Mouse (Mus musculus): ENCODE results near the gene Fam53b. TPM values are rescaled to one million over a fixed set of nuclear protein-coding genes. Genes with fewer than 3 reads are reported as not detected.

The Fam53b gene
- polyA plus RNA-seq, 1 experiment from 2014 or later, result 25.5 TPM

GRCm38 (mm10) chr7:132732136-132732789 lies 81.4 kb downstream of the Fam53b start:
- Histone ChIP-seq H3K4me2 (no peak overlapping the region), H3K9me3 (replicated peaks) (no peaks in the 10 kb centered on the region), H3K4me1 (replicated peaks) (peaks cover 80% of the 10 kb centered on the region), H3K27me3 (no peaks in the 10 kb centered on the region), H3K4me3 (replicated peaks) (no peak overlapping the region), H3K27ac (replicated peaks) (no peak overlapping the region), H3K9ac (no peak overlapping the region), H3K36me3 (replicated peaks) (peaks cover 91% of the 10 kb centered on the region)
- 89% methylated on average over 6 of the region's 6 CpGs for WGBS (ENCODE audit: insufficient replicate concordance)
- no peak for ATAC-seq (ENCODE audit: insufficient read depth)

GRCm38 (mm10) chr7:132731558-132731957 lies 82.1 kb downstream of the Fam53b start:
- Histone ChIP-seq H3K9ac (no peak overlapping the region), H3K27ac (replicated peaks) (no peak overlapping the region), H3K9me3 (replicated peaks) (no peaks in the 10 kb centered on the region), H3K27me3 (no peaks in the 10 kb centered on the region), H3K36me3 (replicated peaks) (peaks cover 91% of the 10 kb centered on the region), H3K4me2 (no peak overlapping the region), H3K4me3 (replicated peaks) (no peak overlapping the region), H3K4me1 (replicated peaks) (peaks cover 80% of the 10 kb centered on the region)
- no peak for ATAC-seq (ENCODE audit: insufficient read depth)
- WGBS (ENCODE audit: insufficient replicate concordance), result 87% methylated on average over 6 of the region's 6 CpGs

GRCm38 (mm10) chr7:132730510-132730909 lies 83.2 kb downstream of the Fam53b start:
- ATAC-seq (ENCODE audit: insufficient read depth), result no peak
- 85% methylated on average over 7 of the region's 7 CpGs for WGBS (ENCODE audit: insufficient replicate concordance)
- Histone ChIP-seq H3K9ac (no peak overlapping the region), H3K4me2 (no peak overlapping the region), H3K27ac (replicated peaks) (no peak overlapping the region), H3K36me3 (replicated peaks) (peaks cover 87% of the 10 kb centered on the region), H3K4me3 (replicated peaks) (no peak overlapping the region), H3K4me1 (replicated peaks) (peaks cover 70% of the 10 kb centered on the region), H3K27me3 (no peaks in the 10 kb centered on the region), H3K9me3 (replicated peaks) (no peaks in the 10 kb centered on the region)

- Histone ChIP-seq H3K4me2 (no peak overlapping the region; the same call in 1 of the 2 replicates), H3K9ac (no peak overlapping the region), H3K4me3 (replicated peaks) (no peak overlapping the region), H3K27me3 (no peaks in the 10 kb centered on the region), H3K9me3 (replicated peaks) (no peaks in the 10 kb centered on the region), H3K27ac (replicated peaks) (peak overlapping the region; percentile 69), H3K4me1 (replicated peaks) (peaks cover 67% of the 10 kb centered on the region), H3K36me3 (replicated peaks) (peaks cover 78% of the 10 kb centered on the region)
- WGBS (ENCODE audit: insufficient replicate concordance), result 77% methylated on average over 4 of the region's 4 CpGs
- peak; percentile 60 for ATAC-seq (ENCODE audit: insufficient read depth)
Measured at GRCm38 (mm10) chr7:132729093-132729831, 84.4 kb downstream of the Fam53b start.

GRCm38 (mm10) chr7:132726106-132726861 lies 87.4 kb downstream of the Fam53b start:
- Histone ChIP-seq H3K4me3 (replicated peaks) (no peak overlapping the region), H3K36me3 (replicated peaks) (peaks cover 71% of the 10 kb centered on the region), H3K27ac (replicated peaks) (peak overlapping the region; percentile 39), H3K27me3 (no peaks in the 10 kb centered on the region), H3K4me1 (replicated peaks) (peaks cover 76% of the 10 kb centered on the region), H3K9me3 (replicated peaks) (no peaks in the 10 kb centered on the region), H3K4me2 (no peak overlapping the region), H3K9ac (no peak overlapping the region)
- 78% methylated on average over 13 of the region's 13 CpGs for WGBS (ENCODE audit: insufficient replicate concordance)
- ATAC-seq (ENCODE audit: insufficient read depth), result no peak

GRCm38 (mm10) chr7:132724501-132725062 lies 89.1 kb downstream of the Fam53b start:
- no peak overlapping the region; the same call in 1 of the 2 replicates for H3K9ac ChIP-seq
- H3K4me3 ChIP-seq (replicated peaks), result no peak overlapping the region
- peak overlapping the region; percentile 68 for H3K27ac ChIP-seq (replicated peaks)
- peak overlapping the region; percentile 56 for H3K4me2 ChIP-seq
- H3K36me3 ChIP-seq (replicated peaks), result peaks cover 71% of the 10 kb centered on the region
- WGBS (ENCODE audit: insufficient replicate concordance), result 79% methylated on average over 5 of the region's 5 CpGs
- no peak for ATAC-seq (ENCODE audit: insufficient read depth)
- H3K27me3 ChIP-seq, result no peaks in the 10 kb centered on the region
- H3K4me1 ChIP-seq (replicated peaks), result peaks cover 74% of the 10 kb centered on the region
- H3K9me3 ChIP-seq (replicated peaks), result no peaks in the 10 kb centered on the region

GRCm38 (mm10) chr7:132723906-132724305 lies 89.8 kb downstream of the Fam53b start:
- Histone ChIP-seq H3K4me1 (replicated peaks) (peaks cover 74% of the 10 kb centered on the region), H3K27ac (replicated peaks) (peak overlapping the region; percentile 68), H3K27me3 (no peaks in the 10 kb centered on the region), H3K4me3 (replicated peaks) (0 out of 2 replicates have a peak overlapping the region, but pooled peaks have one; percentile 3), H3K9me3 (replicated peaks) (no peaks in the 10 kb centered on the region), H3K36me3 (replicated peaks) (peaks cover 71% of the 10 kb centered on the region), H3K9ac (no peak overlapping the region; the same call in 1 of the 2 replicates), H3K4me2 (peak overlapping the region; percentile 56)
- 51% methylated on average over 11 of the region's 11 CpGs for WGBS (ENCODE audit: insufficient replicate concordance)
- ATAC-seq (ENCODE audit: insufficient read depth), result peak; percentile 92

GRCm38 (mm10) chr7:132722401-132723370 lies 91.0 kb downstream of the Fam53b start:
- ATAC-seq (ENCODE audit: insufficient read depth), result no peak
- H3K36me3 ChIP-seq (replicated peaks), result peaks cover 65% of the 10 kb centered on the region

GRCm38 (mm10) chr7:132720562-132720961 lies 93.1 kb downstream of the Fam53b start:
- Histone ChIP-seq H3K36me3 (replicated peaks) (peaks cover 72% of the 10 kb centered on the region), H3K4me2 (no peak overlapping the region), H3K4me3 (replicated peaks) (no peak overlapping the region), H3K27ac (replicated peaks) (no peak overlapping the region), H3K27me3 (no peaks in the 10 kb centered on the region), H3K9ac (no peak overlapping the region), H3K9me3 (replicated peaks) (no peaks in the 10 kb centered on the region), H3K4me1 (replicated peaks) (peaks cover 77% of the 10 kb centered on the region)
- WGBS (ENCODE audit: insufficient replicate concordance), result 75% methylated on average over 8 of the region's 8 CpGs
- ATAC-seq (ENCODE audit: insufficient read depth), result no peak

More at GRCm38 (mm10) chr7:132722401-132723370, 91.0 kb downstream of the Fam53b start:
- no peak overlapping the region for H3K4me2 ChIP-seq
- H3K4me1 ChIP-seq (replicated peaks), result peaks cover 76% of the 10 kb centered on the region
- no peak overlapping the region for H3K4me3 ChIP-seq (replicated peaks)
- no peaks in the 10 kb centered on the region for H3K9me3 ChIP-seq (replicated peaks)
- WGBS (ENCODE audit: insufficient replicate concordance), result 90% methylated on average over 12 of the region's 12 CpGs
- H3K27me3 ChIP-seq, result no peaks in the 10 kb centered on the region
- peak overlapping the region; percentile 19; the same call in 1 of the 2 replicates for H3K9ac ChIP-seq
- peak overlapping the region; percentile 68 for H3K27ac ChIP-seq (replicated peaks)

- Histone ChIP-seq H3K4me2 (no peak overlapping the region), H3K36me3 (replicated peaks) (peaks cover 78% of the 10 kb centered on the region), H3K27me3 (no peaks in the 10 kb centered on the region), H3K4me1 (replicated peaks) (peaks cover 74% of the 10 kb centered on the region), H3K27ac (replicated peaks) (0 out of 2 replicates have a peak overlapping the region, but pooled peaks have one; percentile 33), H3K9me3 (replicated peaks) (no peaks in the 10 kb centered on the region), H3K4me3 (replicated peaks) (no peak overlapping the region), H3K9ac (no peak overlapping the region)
- 67% methylated on average over 4 of the region's 4 CpGs for WGBS (ENCODE audit: insufficient replicate concordance)
- ATAC-seq (ENCODE audit: insufficient read depth), result no peak
Measured at GRCm38 (mm10) chr7:132719570-132719969, 94.1 kb downstream of the Fam53b start.

All from liver, embryonic 15.5 days (tissue).